Mouse (Mus musculus) heart, adult 2 months (tissue): ENCODE data around the gene Tspan33. TPM values are rescaled to one million over a fixed set of nuclear protein-coding genes. Genes with fewer than 3 reads are reported as not detected.

Source experiments
- DNase-seq, 2 experiments: peaks; one replicate each; pipeline ENCODE4 v3.0.0; 2021
- H3K27ac ChIP-seq: fragments of 200-600 bp; 2 replicates; pipeline ENCODE4 v1.8.1; 2022
- H3K27me3 ChIP-seq: fragments of 200-500 bp; 2 replicates; pipeline ENCODE4 v1.6.1; 2012; ENCODE audit warnings: mild to moderate bottlenecking, low read length, inconsistent platforms, mixed read lengths; ENCODE audit not compliant: control insufficient read depth, insufficient read depth
- H3K36me3 ChIP-seq: fragments of 200-500 bp; 2 replicates; pipeline ENCODE4 v1.6.1; 2012; ENCODE audit warnings: low read length, inconsistent platforms; ENCODE audit not compliant: control insufficient read depth, insufficient read depth
- H3K4me1 ChIP-seq: fragments of 200-500 bp; 2 replicates; pipeline ENCODE4 v1.6.1; 2011; ENCODE audit warnings: low read length; ENCODE audit not compliant: control insufficient read depth, insufficient read depth
- H3K4me3 ChIP-seq: fragments of 200-600 bp; 2 replicates; pipeline ENCODE4 v1.8.1; 2022
- H3K79me2 ChIP-seq: fragments of 200-500 bp; replicated peaks from 2 replicates; pipeline ENCODE4 v1.6.1; 2012; ENCODE audit warnings: mild to moderate bottlenecking, inconsistent platforms, low read length, moderate library complexity, mixed read lengths; ENCODE audit not compliant: control insufficient read depth, insufficient read depth
- H3K9ac ChIP-seq: fragments of 200-500 bp; 2 replicates; pipeline ENCODE4 v1.6.1; 2012; ENCODE audit warnings: low read depth, mild to moderate bottlenecking, control low read depth, inconsistent platforms, low read length, mixed read lengths
- CTCF ChIP-seq: fragments of 200-600 bp; IDR thresholded peaks from 2 replicates; pipeline ENCODE4 v1.8.1; 2022; ENCODE audit warnings: antibody characterized with exemption, mild to moderate bottlenecking, moderate library complexity
- EP300 ChIP-seq: fragments of 200-500 bp; IDR thresholded peaks from 2 replicates; pipeline ENCODE4 v1.6.1; 2011; ENCODE audit warnings: low read depth, low read length, control low read depth; ENCODE audit not compliant: insufficient read depth
- POLR2A ChIP-seq: fragments of 200-500 bp; IDR thresholded peaks from 2 replicates; pipeline ENCODE4 v1.6.1; 2011; ENCODE audit warnings: mild to moderate bottlenecking, low read depth, low read length, control low read depth; ENCODE audit not compliant: insufficient read depth
- WGBS: fragments of 180-500 bp; shearing (Covaris S2); methylation state at CpG from one replicate; pipeline ENCODE4 v1.1.7; 2018; 5-methylcytosine and 5-hydroxymethylcytosine counted together
- intact Hi-C: fragments of 180-260 bp; cut with DNase I; formaldehyde crosslinking; loops from one replicate; pipeline ENCODE4 v1.15.1; 2025
- long read RNA-seq: library from polyadenylated mRNA; stranded (forward); transcript quantifications from one replicate; pipeline ENCODE4 v2.0.0, GENCODE M21; 2021
- polyA plus RNA-seq: library from polyadenylated mRNA; depleted of rRNA; stranded (reverse); fragments of >200 nt; gene quantifications from 2 replicates; pipeline ENCODE4 v1.2.3, GENCODE M21; 2012; rRNA removed
- total RNA-seq, 2 experiments: library from RNA; stranded (reverse); gene quantifications; 2 replicates each; pipeline ENCODE4 v1.2.3; 2021

Gene Tspan33
- total RNA-seq (1 to 10 TPM; 2.2 to 2.5 TPM), polyA plus RNA-seq (1.8 and 2.7 TPM in 2 replicates)
- long read RNA-seq, partial matches to known transcripts, result 0 of 7 reads
- long read RNA-seq, other reads (novel, unspliced or antisense), result 2 of 7 reads

GRCm38 (mm10) chr6:29693953-29694352, at the start of gene Tspan33:
Tspan33 (plus strand) TSS chr6:29694222.
- peak; percentile 93 to 95 for DNase-seq
- no peak for TF ChIP-seq CTCF
- no peak for TF ChIP-seq POLR2A
- TF ChIP-seq EP300, result no peak
- peak within 1 kb of the TSS; percentile 63 for H3K4me3 ChIP-seq
- no peaks in the 10 kb centered on the region for H3K79me2 ChIP-seq
- under 1% methylated on average over 41 of the region's 41 CpGs for WGBS
- intact Hi-C loops, result no loop called here
- no peaks in the 10 kb centered on the region for H3K27me3 ChIP-seq
- H3K36me3 ChIP-seq, result no peaks in the 10 kb centered on the region
- H3K4me1 ChIP-seq, result peaks cover 1% of the 10 kb centered on the region; the same call in 1 of the 2 replicates
- H3K9ac ChIP-seq, result peak within 1 kb of the TSS; percentile 69
- no peak within 1 kb of the TSS for H3K27ac ChIP-seq

DNA sequence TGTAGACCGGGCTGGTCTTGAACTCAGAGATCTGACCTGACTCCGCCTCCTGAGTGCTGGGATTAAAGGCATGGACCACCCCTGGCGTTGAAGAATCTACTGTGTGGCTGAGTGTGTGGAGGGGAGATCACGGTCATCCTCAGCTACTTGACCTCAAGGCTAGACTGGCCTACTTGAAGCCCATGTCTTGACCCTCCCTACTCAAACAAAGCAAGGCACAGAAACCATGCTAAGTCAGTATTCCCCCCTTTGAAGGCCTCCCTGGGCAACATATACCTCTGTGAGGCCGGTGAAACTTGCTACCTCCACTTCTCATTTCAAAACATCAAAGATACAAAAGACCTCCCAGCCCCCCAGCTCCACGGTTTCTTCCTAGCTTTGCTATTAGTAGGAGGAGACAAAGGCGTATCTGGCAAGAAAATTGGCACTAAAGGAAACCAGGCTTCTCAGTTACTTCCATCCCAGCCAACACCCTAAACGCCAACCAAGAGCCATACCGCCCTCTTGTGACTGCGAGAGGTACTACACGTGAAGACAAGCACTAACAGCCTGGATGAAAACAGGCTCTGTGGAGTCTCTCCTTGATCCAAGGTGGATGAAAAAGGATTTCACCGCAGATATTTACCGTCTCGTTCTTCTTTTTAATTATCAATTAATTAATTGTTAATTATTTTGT, 44.4 kb upstream of the Tspan33 start:
- no peak overlapping the region for H3K27ac ChIP-seq
- TF ChIP-seq POLR2A (no peak), CTCF (no peak; the same call in none of the 2 replicates), EP300 (peak; percentile 49; the same call in 1 of the 2 replicates)
- H3K27me3 ChIP-seq, result no peaks in the 10 kb centered on the region
- 32% methylated on average over 14 of the region's 14 CpGs for WGBS
- no peaks in the 10 kb centered on the region for H3K36me3 ChIP-seq
- H3K4me1 ChIP-seq, result no peaks in the 10 kb centered on the region
- no peak overlapping the region for H3K4me3 ChIP-seq
- H3K79me2 ChIP-seq, result no peaks in the 10 kb centered on the region
- DNase-seq, result peak; percentile 78 to 86
- H3K9ac ChIP-seq, result no peak overlapping the region
- intact Hi-C loops, result loop anchor here (1.0 to 10.0 kb wide), 3 partner anchors 132 to 285 kb away; partner anchors contain the start of gene Ccdc136

DNA sequence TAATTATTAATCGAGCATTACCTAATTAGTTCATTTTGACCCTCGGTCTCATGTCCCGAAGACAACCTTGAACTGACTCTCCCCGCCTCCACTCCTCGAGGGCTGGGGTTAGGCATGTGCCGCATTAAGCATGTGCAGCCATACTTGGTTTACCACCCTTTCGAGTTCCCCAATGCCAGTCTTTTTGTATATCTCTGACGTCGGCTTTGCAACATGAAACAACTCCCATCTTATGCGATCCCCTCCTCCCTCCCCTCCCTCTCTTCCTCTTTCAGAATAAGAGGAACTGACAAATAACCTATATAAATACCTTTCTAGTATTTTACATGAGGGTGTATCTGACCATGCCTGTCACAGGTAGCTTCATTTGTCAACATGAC, 43.9 kb upstream of the Tspan33 start:
- TF ChIP-seq POLR2A (no peak), CTCF (no peak), EP300 (no peak)
- Histone ChIP-seq H3K79me2 (no peaks in the 10 kb centered on the region), H3K4me3 (no peak overlapping the region), H3K9ac (no peak overlapping the region), H3K36me3 (no peaks in the 10 kb centered on the region), H3K27ac (no peak overlapping the region), H3K27me3 (no peaks in the 10 kb centered on the region), H3K4me1 (no peaks in the 10 kb centered on the region)
- intact Hi-C loops, result loop anchor here (10.0 kb wide), 1 partner anchor 285 kb away; no protein-coding TSS in a partner anchor
- DNase-seq, result no peak
- 63% methylated on average over 10 of the region's 10 CpGs for WGBS

GRCm38 (mm10) chr6:29653271-29653670, 40.8 kb upstream of the Tspan33 start:
- DNase-seq, result no peak
- Histone ChIP-seq H3K27ac (no peak overlapping the region), H3K27me3 (no peaks in the 10 kb centered on the region), H3K4me3 (no peak overlapping the region), H3K36me3 (no peaks in the 10 kb centered on the region), H3K9ac (no peak overlapping the region), H3K79me2 (no peaks in the 10 kb centered on the region), H3K4me1 (no peaks in the 10 kb centered on the region)
- no peak for TF ChIP-seq POLR2A
- TF ChIP-seq CTCF, result no peak
- no peak for TF ChIP-seq EP300
- intact Hi-C loops, result loop anchor here (10.0 kb wide), 1 partner anchor 288 kb away; no protein-coding TSS in a partner anchor

GRCm38 (mm10) chr6:29658626-29659475, 35.2 kb upstream of the Tspan33 start:
- TF ChIP-seq EP300 (no peak), CTCF (no peak), POLR2A (no peak)
- intact Hi-C loops, result loop anchor here (10.0 kb wide), 1 partner anchor 294 kb away; no protein-coding TSS in a partner anchor
- Histone ChIP-seq H3K36me3 (no peaks in the 10 kb centered on the region), H3K27ac (no peak overlapping the region), H3K27me3 (no peaks in the 10 kb centered on the region), H3K9ac (no peak overlapping the region), H3K79me2 (no peaks in the 10 kb centered on the region), H3K4me3 (no peak overlapping the region), H3K4me1 (no peaks in the 10 kb centered on the region)
- 89% methylated on average over 3 of the region's 3 CpGs for WGBS
- no peak for DNase-seq

DNA sequence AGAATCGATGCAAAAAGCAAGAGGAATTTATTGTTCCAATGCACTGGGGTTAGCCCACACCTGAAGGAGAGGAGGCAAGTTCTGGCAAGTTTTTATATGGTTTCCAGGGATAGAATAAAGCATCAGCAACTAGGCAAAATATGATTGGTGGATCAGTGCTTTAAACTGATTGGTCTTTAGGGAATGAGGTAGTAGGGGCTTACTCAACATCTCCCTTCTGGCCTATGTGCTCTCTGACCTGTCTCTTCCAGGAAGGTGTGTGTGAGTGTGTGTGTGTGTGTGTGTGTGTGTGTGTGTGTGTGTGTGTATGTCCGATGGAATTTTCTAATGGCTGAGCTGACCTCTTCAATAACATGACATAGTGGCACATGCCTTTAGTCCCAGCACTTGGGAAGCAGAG, 34.1 kb upstream of the Tspan33 start:
- intact Hi-C loops, result loop anchor here (10.0 kb wide), 1 partner anchor 295 kb away; no protein-coding TSS in a partner anchor

More for the DNA sequence above, 34.1 kb upstream of the Tspan33 start:
- TF ChIP-seq CTCF, result no peak
- TF ChIP-seq EP300, result no peak
- no peak for TF ChIP-seq POLR2A
- H3K79me2 ChIP-seq, result no peaks in the 10 kb centered on the region
- no peak overlapping the region for H3K27ac ChIP-seq
- no peak overlapping the region for H3K4me3 ChIP-seq
- H3K9ac ChIP-seq, result no peak overlapping the region
- 85% methylated on average over 2 of the region's 2 CpGs for WGBS
- no peaks in the 10 kb centered on the region for H3K27me3 ChIP-seq
- H3K36me3 ChIP-seq, result no peaks in the 10 kb centered on the region
- H3K4me1 ChIP-seq, result no peaks in the 10 kb centered on the region
- no peak for DNase-seq
